Mouse (Mus musculus): Measurements from ENCODE around the gene Arhgef3. TPM values are rescaled to one million over a fixed set of nuclear protein-coding genes. Genes with fewer than 3 reads are reported as not detected.

The Arhgef3 gene
- polyA plus RNA-seq, 1 experiment: 48.5 TPM

GRCm38 (mm10) chr14:27317146-27317545, 202.4 kb downstream of the Arhgef3 start:
- DNase-seq: no peak
- H3K4me1 ChIP-seq (ENCODE audit: control insufficient read depth, insufficient read depth, low read length): peaks cover 5% of the 10 kb centered on the region; the same call in 1 of the 2 replicates
- no peak for TF ChIP-seq CTCF (IDR thresholded peaks at IDR 0.05; ENCODE audit: insufficient read depth, low read length)
- 45% methylated on average over 8 of the region's 8 CpGs for WGBS
- no peak overlapping the region for H3K4me3 ChIP-seq (replicated peaks; ENCODE audit: extremely low read depth, low read depth, low read length)

GRCm38 (mm10) chr14:27319386-27319785, 204.7 kb downstream of the Arhgef3 start:
- no peak for TF ChIP-seq POLR2A (IDR thresholded peaks at IDR 0.05; ENCODE audit: borderline replicate concordance, extremely low read depth, low read depth, low read length)
- TF ChIP-seq CTCF (IDR thresholded peaks at IDR 0.05; ENCODE audit: insufficient read depth, low read length): no peak
- no peak for DNase-seq
- peaks cover 7% of the 10 kb centered on the region for H3K4me1 ChIP-seq (ENCODE audit: control insufficient read depth, insufficient read depth, low read length)
- no peak overlapping the region for H3K4me3 ChIP-seq (replicated peaks; ENCODE audit: extremely low read depth, low read depth, low read length)
- WGBS: 45% methylated on average over 7 of the region's 7 CpGs

- WGBS: 84% methylated on average over 4 of the region's 4 CpGs
- no peak for DNase-seq
- Histone ChIP-seq H3K4me1 (ENCODE audit: control insufficient read depth, insufficient read depth, low read length) (peaks cover 21% of the 10 kb centered on the region), H3K4me3 (replicated peaks; ENCODE audit: extremely low read depth, low read depth, low read length) (no peak overlapping the region)
- TF ChIP-seq POLR2A (IDR thresholded peaks at IDR 0.05; ENCODE audit: borderline replicate concordance, extremely low read depth, low read depth, low read length) (no peak), CTCF (IDR thresholded peaks at IDR 0.05; ENCODE audit: insufficient read depth, low read length) (no peak)
Measured at GRCm38 (mm10) chr14:27322041-27322440, 207.3 kb downstream of the Arhgef3 start.

- 38% methylated on average over 7 of the region's 7 CpGs for WGBS
- DNase-seq: no peak
- TF ChIP-seq CTCF (IDR thresholded peaks at IDR 0.05; ENCODE audit: insufficient read depth, low read length) (no peak), POLR2A (IDR thresholded peaks at IDR 0.05; ENCODE audit: borderline replicate concordance, extremely low read depth, low read depth, low read length) (no peak)
- Histone ChIP-seq H3K4me3 (replicated peaks; ENCODE audit: extremely low read depth, low read depth, low read length) (no peak overlapping the region), H3K4me1 (ENCODE audit: control insufficient read depth, insufficient read depth, low read length) (peaks cover 16% of the 10 kb centered on the region)
Measured at GRCm38 (mm10) chr14:27324689-27325088, 210.0 kb downstream of the Arhgef3 start.

- peaks cover 16% of the 10 kb centered on the region for H3K4me1 ChIP-seq (ENCODE audit: control insufficient read depth, insufficient read depth, low read length)
- 40% methylated on average over 6 of the region's 6 CpGs for WGBS
- DNase-seq: no peak
- TF ChIP-seq POLR2A (IDR thresholded peaks at IDR 0.05; ENCODE audit: borderline replicate concordance, extremely low read depth, low read depth, low read length) (no peak), CTCF (IDR thresholded peaks at IDR 0.05; ENCODE audit: insufficient read depth, low read length) (no peak)
- H3K4me3 ChIP-seq (replicated peaks; ENCODE audit: extremely low read depth, low read depth, low read length): no peak overlapping the region
Measured at GRCm38 (mm10) chr14:27325537-27325936, 210.8 kb downstream of the Arhgef3 start.

GRCm38 (mm10) chr14:27327862-27328261, 213.2 kb downstream of the Arhgef3 start:
- H3K4me3 ChIP-seq (replicated peaks; ENCODE audit: extremely low read depth, low read depth, low read length): no peak overlapping the region
- TF ChIP-seq CTCF (IDR thresholded peaks at IDR 0.05; ENCODE audit: insufficient read depth, low read length) (no peak), POLR2A (IDR thresholded peaks at IDR 0.05; ENCODE audit: borderline replicate concordance, extremely low read depth, low read depth, low read length) (no peak)
- 38% methylated on average over 3 of the region's 3 CpGs for WGBS
- peaks cover 19% of the 10 kb centered on the region for H3K4me1 ChIP-seq (ENCODE audit: control insufficient read depth, insufficient read depth, low read length)
- DNase-seq: no peak

- TF ChIP-seq POLR2A (IDR thresholded peaks at IDR 0.05; ENCODE audit: borderline replicate concordance, extremely low read depth, low read depth, low read length): no peak
- TF ChIP-seq CTCF (IDR thresholded peaks at IDR 0.05; ENCODE audit: insufficient read depth, low read length): no peak
- WGBS: 80% methylated on average over 3 of the region's 3 CpGs
- peaks cover 19% of the 10 kb centered on the region for H3K4me1 ChIP-seq (ENCODE audit: control insufficient read depth, insufficient read depth, low read length)
- no peak for DNase-seq
- H3K4me3 ChIP-seq (replicated peaks; ENCODE audit: extremely low read depth, low read depth, low read length): no peak overlapping the region
Measured at GRCm38 (mm10) chr14:27328952-27329351, 214.3 kb downstream of the Arhgef3 start.

- no peak for TF ChIP-seq POLR2A (IDR thresholded peaks at IDR 0.05; ENCODE audit: borderline replicate concordance, extremely low read depth, low read depth, low read length)
- TF ChIP-seq CTCF (IDR thresholded peaks at IDR 0.05; ENCODE audit: insufficient read depth, low read length): no peak
- 53% methylated on average over 10 of the region's 10 CpGs for WGBS
- Histone ChIP-seq H3K4me3 (replicated peaks; ENCODE audit: extremely low read depth, low read depth, low read length) (no peak overlapping the region), H3K4me1 (ENCODE audit: control insufficient read depth, insufficient read depth, low read length) (peaks cover 15% of the 10 kb centered on the region)
- no peak for DNase-seq
Measured at GRCm38 (mm10) chr14:27331490-27332035, 216.9 kb downstream of the Arhgef3 start.

- Histone ChIP-seq H3K4me1 (ENCODE audit: control insufficient read depth, insufficient read depth, low read length) (peaks cover 17% of the 10 kb centered on the region), H3K4me3 (replicated peaks; ENCODE audit: extremely low read depth, low read depth, low read length) (no peak overlapping the region)
- no peak for DNase-seq
- TF ChIP-seq CTCF (IDR thresholded peaks at IDR 0.05; ENCODE audit: insufficient read depth, low read length) (no peak), POLR2A (IDR thresholded peaks at IDR 0.05; ENCODE audit: borderline replicate concordance, extremely low read depth, low read depth, low read length) (no peak)
- 67% methylated on average over 4 of the region's 4 CpGs for WGBS
Measured at GRCm38 (mm10) chr14:27332359-27332987, 217.8 kb downstream of the Arhgef3 start.

Data from lung, adult 2 months (tissue).